Mouse (Mus musculus): ENCODE results near the gene Fmo1.

DNA sequence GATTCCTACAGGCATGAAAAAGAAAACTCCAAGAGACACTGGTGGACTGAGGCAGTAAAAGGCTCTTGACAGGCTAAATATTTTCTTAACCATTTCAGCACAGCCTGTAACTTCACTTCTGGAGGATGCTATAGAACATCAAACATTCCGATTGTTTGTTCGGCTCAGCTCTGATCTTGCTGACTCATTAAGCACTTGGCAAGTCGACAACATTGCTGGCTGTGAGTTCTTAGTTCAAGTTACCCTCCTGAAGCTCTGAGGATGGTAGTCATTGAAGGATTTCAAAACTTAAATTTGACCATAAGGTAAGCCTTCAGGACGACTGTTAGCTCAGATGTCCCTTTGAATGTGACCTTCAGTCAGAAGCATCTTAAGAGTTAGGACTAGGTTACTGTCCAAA, 986 bp upstream of the Fmo1 start:
- TF ChIP-seq CTCF (IDR thresholded peaks at IDR 0.05) (no peak), POLR2A (IDR thresholded peaks at IDR 0.05; ENCODE audit: insufficient read depth, low read depth, low read length) (no peak)
